Mouse (Mus musculus) bone marrow macrophage, adult 2 months (primary cell): Measurements from ENCODE around the gene Slc46a3.

ENCODE experiments used
- CTCF ChIP-seq: IDR thresholded peaks from 2 replicates; pipeline ENCODE4 v1.5.1; 2012; ENCODE audit warnings: low read depth, mild to moderate bottlenecking, low read length, moderate library complexity
- POLR2A ChIP-seq: IDR thresholded peaks from 2 replicates; pipeline ENCODE4 v1.6.1; 2012; ENCODE audit warnings: mild to moderate bottlenecking, low read depth, low read length, borderline replicate concordance

DNA sequence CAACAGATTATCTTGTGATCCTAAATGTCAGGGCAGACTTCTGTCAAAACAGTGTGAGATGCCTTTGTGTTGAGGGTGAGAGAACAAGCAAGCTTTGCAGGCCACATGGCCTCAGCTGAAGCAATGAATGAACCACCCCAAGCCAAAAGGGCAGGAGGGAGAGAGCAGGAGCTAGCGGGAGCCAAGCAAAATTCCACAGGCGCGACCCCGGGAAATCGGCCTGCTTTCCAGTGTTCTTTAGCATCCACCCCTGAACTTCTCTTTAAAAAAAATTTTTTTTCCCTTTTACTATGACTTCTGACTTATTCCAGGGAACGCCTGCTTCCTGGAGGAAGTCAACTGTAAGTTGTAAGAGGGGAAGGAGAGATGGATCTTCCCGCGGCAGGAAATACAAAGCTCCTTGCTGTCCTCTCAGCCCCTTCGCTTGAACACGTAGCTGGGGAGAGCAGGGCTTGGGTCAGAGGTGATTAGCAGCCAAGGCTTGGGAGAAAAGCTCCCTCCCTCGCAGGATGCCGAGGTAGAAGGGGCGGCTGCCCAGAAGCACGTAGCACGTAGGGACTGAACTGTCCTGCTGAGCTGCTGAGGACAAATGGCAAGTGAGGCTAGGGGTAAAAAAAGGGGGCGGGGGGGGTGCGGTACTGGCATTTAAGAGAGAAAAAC is 59.6 kb downstream of the Slc46a3 start:
- no peak for TF ChIP-seq CTCF
- no peak for TF ChIP-seq POLR2A
